Mouse (Mus musculus): ENCODE results near the gene Frmpd2.
"Not testable (repeated sequence)": the region's sequence is repeated elsewhere in the genome, so short reads cannot be mapped to it uniquely, and the experiment has no call there.

The Frmpd2 gene

GRCm38 (mm10) chr14:33471331-33471730, at the start of gene Frmpd2:
Frmpd2 (plus strand) TSS chr14:33471696.
- DNase-seq (ENCODE audit: low spot score) = no peak

DNA sequence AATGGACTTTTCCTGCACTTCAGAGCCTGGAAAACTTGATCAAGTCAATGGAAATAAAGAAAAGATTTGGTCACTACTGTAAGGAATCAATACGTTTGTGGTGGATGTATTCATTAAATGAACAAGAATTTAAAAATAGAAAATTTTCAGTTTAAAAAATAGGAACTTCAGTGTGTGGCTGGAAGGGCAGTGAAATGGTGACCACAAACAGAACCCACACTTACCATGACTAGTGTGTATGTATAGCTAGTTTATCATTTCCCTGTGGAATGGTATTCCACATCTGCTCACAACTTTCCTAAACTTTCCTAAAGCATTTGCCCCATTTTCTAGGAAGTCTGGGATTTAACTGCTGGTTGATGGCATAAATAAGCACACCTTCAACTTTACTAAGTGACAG, 48.5 kb upstream of the Frmpd2 start:
- DNase-seq (ENCODE audit: low spot score) = no peak

DNA sequence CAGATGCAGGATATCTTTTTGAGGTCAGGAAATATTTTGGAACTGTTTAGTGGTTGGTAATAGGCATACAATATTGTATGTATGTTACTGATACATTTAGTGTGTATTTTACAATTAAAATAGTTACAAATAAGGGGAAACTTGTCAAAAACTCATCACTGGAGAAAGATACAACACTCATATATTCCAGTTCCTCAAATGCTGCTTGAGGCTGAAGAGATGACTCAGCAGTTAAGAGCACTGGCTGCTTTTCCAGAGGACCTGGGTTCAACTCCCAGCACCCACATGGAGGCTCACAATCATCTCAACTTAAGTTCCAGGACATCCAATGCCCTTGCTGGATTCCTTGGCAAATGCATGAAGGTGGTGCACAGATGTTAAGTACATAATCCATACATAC, 47.4 kb upstream of the Frmpd2 start:
- no peak for DNase-seq (ENCODE audit: low spot score)

- DNase-seq (ENCODE audit: low spot score) = not testable (repeated sequence)
Observed at GRCm38 (mm10) chr14:33432485-33432884, 39.0 kb upstream of the Frmpd2 start.

DNA sequence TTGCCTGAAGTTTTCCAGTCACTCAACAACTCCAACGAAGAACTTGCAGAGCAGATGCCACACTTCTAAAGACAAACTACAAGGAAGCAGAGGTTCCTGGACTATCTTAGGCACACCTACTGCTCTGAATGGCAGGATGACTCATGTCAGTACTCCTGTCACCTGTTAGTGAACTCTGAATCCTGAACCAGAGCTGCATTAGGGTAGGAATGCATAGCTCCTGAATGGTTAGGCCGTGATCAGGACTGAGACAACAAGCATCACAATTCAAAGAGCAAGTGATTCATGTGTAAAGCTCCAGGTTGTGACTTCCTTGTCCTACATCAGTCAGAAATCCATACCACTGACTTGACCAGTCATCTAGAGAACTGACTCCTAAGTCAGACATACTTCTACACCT, 27.7 kb upstream of the Frmpd2 start:
- no peak for DNase-seq (ENCODE audit: low spot score)

DNA sequence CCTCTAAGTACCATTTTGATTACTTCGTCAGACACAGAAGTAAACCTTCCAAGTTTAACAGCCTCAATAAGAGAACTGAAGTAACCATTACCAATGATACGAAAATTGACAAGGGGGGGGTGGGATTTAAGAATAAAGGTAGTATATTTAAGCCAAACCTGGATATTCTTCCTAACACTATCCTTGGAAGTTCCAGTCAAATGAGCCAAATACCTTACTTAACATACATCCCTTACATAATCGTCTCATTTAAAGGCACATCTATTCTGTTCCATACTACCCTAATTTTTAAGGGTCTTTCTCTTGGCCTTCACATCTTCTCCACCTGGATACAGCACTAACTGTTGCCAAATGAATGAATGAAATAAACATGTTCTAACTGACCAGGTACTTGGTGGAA, 25.5 kb upstream of the Frmpd2 start:
- DNase-seq (ENCODE audit: low spot score) = no peak

DNA sequence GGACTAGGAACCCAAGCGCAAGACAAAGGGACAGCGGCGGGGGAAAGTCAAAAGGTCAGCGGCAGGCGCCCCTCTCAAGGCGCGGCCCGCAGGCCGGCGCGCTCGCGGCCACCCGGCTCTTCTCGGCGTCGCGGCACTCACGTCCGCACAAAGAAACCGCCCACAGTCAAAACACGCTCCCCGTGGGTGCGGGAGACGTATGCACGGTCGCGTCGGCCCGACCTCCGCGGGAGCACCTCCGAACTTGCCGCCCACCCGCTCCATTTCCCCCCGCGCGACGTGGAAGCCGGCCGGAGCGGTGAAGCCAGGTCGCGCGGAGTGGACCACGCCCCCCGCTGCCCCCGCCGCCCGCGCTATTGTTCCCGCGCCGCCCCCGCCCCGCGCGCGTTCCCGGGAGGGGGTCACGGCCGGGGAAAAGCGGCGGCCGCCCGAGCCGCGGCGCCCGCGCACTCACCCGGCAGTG, 24.9 kb upstream of the Frmpd2 start:
- peak; percentile 41 for DNase-seq (ENCODE audit: low spot score)

- DNase-seq (ENCODE audit: low spot score) = peak; percentile 98
Observed at GRCm38 (mm10) chr14:33447027-33447569, 24.4 kb upstream of the Frmpd2 start, which contains the start of gene Mapk8. Mapk8 (minus strand) TSS chr14:33447158.

- DNase-seq (ENCODE audit: low spot score) = no peak
Observed at GRCm38 (mm10) chr14:33448276-33448675, 23.2 kb upstream of the Frmpd2 start.

- DNase-seq (ENCODE audit: low spot score) = no peak
Observed at GRCm38 (mm10) chr14:33449296-33449840, 22.1 kb upstream of the Frmpd2 start.

GRCm38 (mm10) chr14:33450331-33450730, 21.2 kb upstream of the Frmpd2 start:
- DNase-seq (ENCODE audit: low spot score) = no peak

DNA sequence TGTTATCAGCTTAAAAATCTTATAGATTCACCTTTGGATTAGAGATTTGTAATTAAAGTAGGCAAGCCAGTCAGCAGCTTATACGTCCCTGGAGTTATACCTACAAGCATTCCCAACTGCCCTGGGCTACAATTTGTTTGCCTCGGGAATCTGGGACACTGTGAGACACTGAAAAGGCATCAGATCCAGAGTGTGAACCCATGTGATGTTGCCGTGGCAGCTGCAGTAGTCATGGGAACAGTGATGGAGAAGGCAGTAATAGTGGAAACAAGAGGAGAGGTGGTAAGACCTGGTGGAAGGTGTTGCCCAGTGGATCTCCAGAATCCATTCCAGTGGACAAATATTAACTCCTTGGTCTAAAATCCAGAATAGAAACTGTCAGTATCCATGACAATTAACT, 7.8 kb upstream of the Frmpd2 start:
- no peak for DNase-seq (ENCODE audit: low spot score)

- DNase-seq (ENCODE audit: low spot score) = no peak
Observed at GRCm38 (mm10) chr14:33467766-33468165, 3.7 kb upstream of the Frmpd2 start.

DNA sequence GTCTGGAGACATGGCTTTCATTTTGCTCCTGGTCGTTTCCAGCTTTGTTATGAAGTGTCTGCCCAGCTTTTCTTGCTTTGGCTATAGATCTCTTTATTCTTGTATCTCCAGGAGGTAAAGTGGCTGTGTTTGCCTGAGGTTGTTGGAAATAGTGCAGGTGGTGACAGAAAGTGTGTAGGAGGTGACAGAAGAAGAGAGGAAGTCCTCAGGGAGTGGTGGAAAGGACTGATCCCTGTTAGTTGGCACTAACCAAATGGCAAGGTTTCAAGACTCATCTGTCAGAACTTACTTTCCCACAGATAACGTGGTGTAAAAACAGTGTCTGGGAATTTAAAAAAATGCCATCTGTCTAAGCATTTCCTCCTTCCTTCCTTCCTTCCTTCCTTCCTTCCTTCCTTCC, 3.0 kb downstream of the Frmpd2 start:
- DNase-seq (ENCODE audit: low spot score) = no peak

DNA sequence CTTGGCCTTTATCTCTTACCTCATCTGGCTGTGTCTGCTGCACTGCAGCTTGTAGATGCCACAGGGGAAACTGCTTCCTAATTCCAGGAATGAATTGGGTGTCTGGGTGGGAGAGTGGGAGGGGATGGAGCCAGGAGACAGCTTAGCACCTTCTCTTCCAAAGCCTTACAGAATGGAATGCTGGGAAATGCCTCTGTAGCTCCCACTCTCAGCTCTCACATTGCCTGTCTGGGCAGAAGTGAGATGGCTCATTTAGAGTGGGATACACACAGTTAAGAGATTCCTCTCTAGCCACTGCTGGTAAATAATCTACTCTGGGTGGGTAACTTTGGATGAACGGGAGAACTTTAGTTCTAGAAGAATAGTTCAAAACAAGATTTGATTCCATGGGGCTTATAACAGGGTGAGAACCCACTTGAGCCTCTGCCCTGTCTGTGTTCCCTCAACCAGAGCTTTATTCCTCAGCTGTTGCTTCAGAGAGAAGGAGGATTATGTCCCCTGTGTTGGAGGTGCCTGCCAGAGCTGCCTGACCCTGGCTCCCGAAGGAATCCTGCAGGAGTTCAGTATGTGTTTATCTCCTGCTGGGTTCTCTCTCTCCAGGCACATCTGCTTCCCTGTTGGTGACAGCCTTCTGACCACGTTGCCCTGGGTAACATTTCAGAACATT, 4.7 kb downstream of the Frmpd2 start:
- DNase-seq (ENCODE audit: low spot score) = no peak

- no peak for DNase-seq (ENCODE audit: low spot score)
Observed at GRCm38 (mm10) chr14:33481991-33482390, 10.5 kb downstream of the Frmpd2 start.

DNA sequence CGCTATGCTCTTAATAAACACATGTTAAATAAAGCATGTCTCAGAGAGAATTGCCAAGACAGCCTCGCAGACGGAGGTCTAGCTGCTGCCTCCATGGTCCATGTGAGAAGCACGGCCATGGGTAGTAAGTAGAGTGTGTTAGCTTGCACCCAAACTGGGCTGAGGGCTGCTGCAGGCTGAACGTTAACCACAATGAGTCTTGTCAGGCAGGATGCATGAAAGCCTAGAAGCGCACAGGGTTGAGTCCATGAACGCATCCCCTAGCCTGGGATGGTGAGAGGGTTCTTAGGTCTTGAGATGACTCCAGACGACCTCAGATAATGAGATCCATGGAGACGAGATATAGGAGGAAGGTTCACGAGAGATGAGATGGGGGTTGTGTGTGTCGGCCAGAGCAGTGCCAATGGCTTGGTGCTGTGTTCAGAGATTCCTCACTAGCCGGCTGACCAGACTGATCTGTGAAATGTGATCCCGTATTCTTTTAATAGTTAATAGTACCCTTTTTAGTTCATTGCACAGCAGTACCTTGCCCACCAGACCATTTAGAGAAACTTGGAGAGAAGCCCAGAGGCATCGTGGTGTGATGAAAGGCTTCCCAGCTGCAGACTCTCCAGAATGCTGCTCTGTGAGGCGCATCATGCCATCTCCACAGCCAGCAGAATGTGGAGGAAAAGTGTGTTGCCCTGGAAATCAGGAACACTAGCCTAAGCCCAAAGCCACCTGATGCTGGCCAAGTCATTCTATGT, 16.5 kb downstream of the Frmpd2 start:
- no peak for DNase-seq (ENCODE audit: low spot score)

GRCm38 (mm10) chr14:33495226-33495625, 23.7 kb downstream of the Frmpd2 start:
- DNase-seq (ENCODE audit: low spot score) = no peak

- no peak for DNase-seq (ENCODE audit: low spot score)
Observed at GRCm38 (mm10) chr14:33497418-33497817, 25.9 kb downstream of the Frmpd2 start.

GRCm38 (mm10) chr14:33498849-33499248, 27.4 kb downstream of the Frmpd2 start:
- DNase-seq (ENCODE audit: low spot score) = no peak

GRCm38 (mm10) chr14:33500631-33501030, 29.1 kb downstream of the Frmpd2 start:
- DNase-seq (ENCODE audit: low spot score) = no peak

DNA sequence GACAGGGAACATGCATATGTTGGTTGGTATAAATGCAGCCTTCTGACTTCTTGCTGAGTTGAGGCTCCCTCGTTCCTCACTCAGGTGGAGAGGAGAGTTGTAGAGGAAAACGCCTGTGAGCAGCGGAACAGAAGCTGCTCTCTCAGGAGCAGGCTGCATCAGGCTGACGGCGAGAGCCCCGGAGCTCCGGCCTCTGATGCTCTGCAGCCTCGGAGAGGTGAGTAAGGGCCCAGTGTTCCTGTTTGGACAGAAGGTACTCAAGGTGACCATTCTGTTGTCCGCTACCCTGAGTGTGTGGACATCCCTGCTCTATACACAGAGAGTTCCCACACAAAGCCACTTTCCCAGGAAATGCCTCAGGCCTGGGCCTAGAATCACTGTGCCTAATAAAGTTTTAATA, 31.8 kb downstream of the Frmpd2 start:
- no peak for DNase-seq (ENCODE audit: low spot score)

GRCm38 (mm10) chr14:33506696-33507095, 35.2 kb downstream of the Frmpd2 start:
- DNase-seq (ENCODE audit: low spot score) = no peak

Measured in T-cell, adult 2 months (primary cell).